Mouse (Mus musculus) kidney, embryonic 14.5 days (tissue): ENCODE data around the gene Chac2. TPM values are rescaled to one million over a fixed set of nuclear protein-coding genes. Genes with fewer than 3 reads are reported as not detected.

Source experiments
- polyA plus RNA-seq: library from polyadenylated mRNA; unstranded; fragments of >200 nt; fragmentation: Nextera tagmentation; extraction: Ambion mirVana; gene quantifications from 2 replicates; pipeline ENCODE4 v1.2.1, GENCODE M21; 2014

Chac2 gene
- polyA plus RNA-seq, 1 experiment from 2014 or later, result 14.2 TPM

Other genes starting within 250 kb of the Chac2 start
- 34.0 and 35.5 TPM in 2 replicates for gene Psme4, start 214.6 kb downstream of the Chac2 start, polyA plus RNA-seq
- gene Gpr75, start 101.0 kb downstream of the Chac2 start, polyA plus RNA-seq, result 0.09 TPM in 2 replicates
- gene Asb3, start 100.9 kb downstream of the Chac2 start, polyA plus RNA-seq, result 31.0 and 33.3 TPM in 2 replicates
- gene Erlec1, start 32.0 kb downstream of the Chac2 start, polyA plus RNA-seq, result 13.9 and 14.9 TPM in 2 replicates
- gene Gm17332, start 196.1 kb upstream of the Chac2 start, polyA plus RNA-seq, result not detected in 2 replicates